Mouse (Mus musculus) thymus, adult 2 months (tissue): ENCODE results near the gene Ccdc189.

ENCODE experiments used
- CTCF ChIP-seq: fragments of 200-500 bp; IDR thresholded peaks from 2 replicates; pipeline ENCODE4 v1.5.1; 2012; ENCODE audit warnings: mild to moderate bottlenecking, control low read depth, low read length, moderate library complexity, borderline replicate concordance; ENCODE audit not compliant: control insufficient read depth, poor library complexity, insufficient read depth; ENCODE audit errors: extremely low read depth
- POLR2A ChIP-seq: fragments of 200-500 bp; IDR thresholded peaks from 2 replicates; pipeline ENCODE4 v1.6.1; 2012; ENCODE audit warnings: mild to moderate bottlenecking, low read length, control low read depth, moderate library complexity; ENCODE audit not compliant: control insufficient read depth, poor library complexity, insufficient read depth; ENCODE audit errors: extremely low read depth

DNA sequence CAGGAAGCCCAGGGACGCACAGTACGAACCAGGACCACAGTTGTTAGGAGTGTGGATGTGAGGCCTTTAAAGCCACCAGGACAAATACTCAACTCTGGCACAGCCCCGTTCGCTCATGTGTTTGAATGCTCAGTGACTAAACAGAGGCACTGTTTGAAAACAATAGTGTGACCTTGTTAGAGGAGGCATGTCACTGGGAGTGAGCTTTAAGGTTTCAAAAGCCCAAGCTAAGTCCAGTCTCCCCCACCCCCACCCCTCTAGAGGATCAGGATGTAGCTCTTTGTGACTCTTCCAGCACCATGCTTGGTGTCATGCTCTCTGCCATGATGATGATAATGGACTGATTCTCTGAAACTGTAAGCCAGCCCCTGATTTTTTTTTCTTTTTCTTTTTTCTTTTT, 43.0 kb upstream of the Ccdc189 start:
- TF ChIP-seq POLR2A (no peak), CTCF (no peak)
